In the genomic region with DNA sequence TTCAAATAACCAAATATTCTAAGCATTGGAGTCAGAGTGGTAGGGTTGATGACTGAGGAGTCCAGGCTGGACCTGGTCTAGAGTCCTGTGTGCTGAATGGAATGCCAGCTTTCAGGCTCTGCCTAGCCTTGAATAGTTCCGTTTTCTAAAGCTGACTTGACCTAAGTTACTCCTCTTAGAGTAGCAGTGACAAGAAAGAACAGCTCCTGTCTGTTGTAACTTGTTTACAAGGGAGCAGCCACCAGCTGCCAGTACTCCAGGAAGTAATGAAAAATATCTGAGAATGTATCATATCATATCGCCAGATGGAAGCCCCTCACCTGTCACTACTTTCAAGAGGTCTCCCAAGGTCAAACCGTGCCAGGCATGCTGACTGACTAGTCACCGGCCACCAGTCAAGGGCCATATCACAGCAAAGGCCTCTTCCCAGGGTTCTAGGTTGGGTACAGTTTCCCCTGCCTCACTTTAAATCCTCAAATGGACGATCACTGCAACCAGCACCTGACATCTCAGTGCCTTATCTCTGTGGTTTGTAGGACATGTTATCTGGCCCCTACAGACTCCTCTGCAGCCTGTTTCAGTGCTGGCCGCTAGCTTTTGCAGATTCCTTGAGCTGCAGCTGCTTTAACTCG, we compare ENCODE assay signal across 17 mouse cellular contexts. TPM values are rescaled to one million over a fixed set of nuclear protein-coding genes. Genes with fewer than 3 reads are reported as not detected.
DNase-seq lines count a peak whose midpoint lies in the region; ATAC-seq and TF ChIP-seq lines count a peak whose summit lies in the region.
"Had no signal": no experiment of that assay in that cellular context is flagged by ENCODE, and none has a peak within 500 bp of the region (broad histone marks: within the 10 kb centered on the region; RNA-seq: fewer than 3 reads in every experiment).

No protein-coding gene starts in this region.

- H3K4me2 ChIP-seq in kidney, postnatal 0 days (ENCODE audit: low read length) = no peak overlapping the region
- H3K4me2 ChIP-seq in kidney, embryonic 16.5 days (replicated peaks; ENCODE audit: low read depth, low read length) = no peak overlapping the region
- H3K4me2 ChIP-seq in liver, embryonic 14.5 days (ENCODE audit: low read depth) = no peak overlapping the region; the same call in none of the 2 replicates
- H3K4me2 ChIP-seq: hindbrain, embryonic 15.5 days; neural tube, embryonic 12.5 days had no signal

- no peak overlapping the region for H3K4me3 ChIP-seq in kidney, postnatal 0 days (replicated peaks; ENCODE audit: low read depth, low read length)
- no peak overlapping the region for H3K4me3 ChIP-seq in kidney, embryonic 16.5 days (ENCODE audit: low read length)
- no peak overlapping the region for H3K4me3 ChIP-seq in liver, embryonic 14.5 days (ENCODE audit: insufficient read depth in 1 of 2, low read depth in 2 of 2, low read length in 2 of 2)
- H3K4me3 ChIP-seq: hindbrain, embryonic 15.5 days; neural tube, embryonic 12.5 days had no signal

- H3K9me3 ChIP-seq in kidney, postnatal 0 days (replicated peaks; ENCODE audit: low read length) = no peaks in the 10 kb centered on the region
- H3K9me3 ChIP-seq in kidney, embryonic 16.5 days (ENCODE audit: low read length) = no peaks in the 10 kb centered on the region
- no peaks in the 10 kb centered on the region for H3K9me3 ChIP-seq in liver, embryonic 14.5 days (ENCODE audit: control insufficient read depth, low read length)
- H3K9me3 ChIP-seq: hindbrain, embryonic 15.5 days; neural tube, embryonic 12.5 days had no signal

- intact Hi-C loops in gastrocnemius, postnatal 14 days (cut with DNase I; ENCODE audit: low total_unique reads) = no loop called here
- intact Hi-C loops in gastrocnemius, postnatal 36 days (cut with DNase I) = loop anchor here (5.0 kb wide), 1 partner anchor 358 kb away; no protein-coding TSS in a partner anchor

- ATAC-seq in kidney, postnatal 0 days (replicated peaks; ENCODE audit: low FRiP score, low read depth) = 0 out of 2 replicates have a peak, but pooled peaks have one; percentile 25
- ATAC-seq in kidney, embryonic 16.5 days (ENCODE audit: low FRiP score, low TSS enrichment) = no peak
- ATAC-seq in common myeloid progenitor, adult 5-6 weeks (replicated peaks; ENCODE audit: low read depth, poor library complexity, severe bottlenecking) = peak; percentile 62
- peak; percentile 61 for ATAC-seq in liver, embryonic 14.5 days (ENCODE audit: insufficient read depth)

- H3K4me1 ChIP-seq in kidney, postnatal 0 days (replicated peaks; ENCODE audit: insufficient read depth, low read length) = no peaks in the 10 kb centered on the region
- no peaks in the 10 kb centered on the region for H3K4me1 ChIP-seq in kidney, embryonic 16.5 days (ENCODE audit: insufficient read depth, low read length)
- peaks cover 25 to 59% of the 10 kb centered on the region in 2 experiments for H3K4me1 ChIP-seq in liver, embryonic 14.5 days (replicated peaks; ENCODE audit: control insufficient read depth in 2 of 2, insufficient read depth in 2 of 2, low read length in 1 of 2)
- H3K4me1 ChIP-seq: hindbrain, embryonic 15.5 days; neural tube, embryonic 12.5 days had no signal

- no peak for DNase-seq in kidney, postnatal 0 days (ENCODE audit: low spot score)
- peak; percentile 34 to 45 (median 35) for DNase-seq in liver, embryonic 14.5 days (ENCODE audit: low read depth in 3 of 3, low spot score in 3 of 3)
- DNase-seq in thymus, postnatal 25 days = peak; percentile 49
- no peak for DNase-seq in gastrocnemius, postnatal 14 days
- no peak for DNase-seq in gastrocnemius, postnatal 36 days
- no peak for DNase-seq in spleen, adult 18-20 months
- DNase-seq: adrenal gland, postnatal 14 days; B cell, adult 2 months; cerebellum, postnatal 14 days; kidney, adult 2 months; kidney, postnatal 4 days; lung, adult 18-20 months; right cerebral cortex, postnatal 25 days had no signal

- TF ChIP-seq CTCF in kidney, postnatal 0 days (IDR thresholded peaks at IDR 0.05; ENCODE audit: low read depth) = no peak
- no peak for TF ChIP-seq CTCF in liver, embryonic 14.5 days (IDR thresholded peaks at IDR 0.05; ENCODE audit: low read depth)

- no peak overlapping the region for H3K9ac ChIP-seq in kidney, postnatal 0 days (ENCODE audit: low read depth, low read length)
- no peak overlapping the region for H3K9ac ChIP-seq in kidney, embryonic 16.5 days (replicated peaks; ENCODE audit: low read length)
- H3K9ac ChIP-seq in liver, embryonic 14.5 days (replicated peaks) = no peak overlapping the region
- H3K9ac ChIP-seq: hindbrain, embryonic 15.5 days; neural tube, embryonic 12.5 days had no signal

- no peaks in the 10 kb centered on the region for H3K27me3 ChIP-seq in kidney, postnatal 0 days (ENCODE audit: insufficient read depth, low read length)
- no peaks in the 10 kb centered on the region for H3K27me3 ChIP-seq in kidney, embryonic 16.5 days (ENCODE audit: insufficient read depth, low read length)
- no peaks in the 10 kb centered on the region for H3K27me3 ChIP-seq in liver, embryonic 14.5 days (ENCODE audit: control insufficient read depth, insufficient read depth, low read length)
- H3K27me3 ChIP-seq: hindbrain, embryonic 15.5 days; neural tube, embryonic 12.5 days had no signal

- H3K27ac ChIP-seq in kidney, postnatal 0 days = no peak overlapping the region
- H3K27ac ChIP-seq in kidney, embryonic 16.5 days (ENCODE audit: low read length) = no peak overlapping the region
- no peak overlapping the region for H3K27ac ChIP-seq in liver, embryonic 14.5 days
- H3K27ac ChIP-seq: hindbrain, embryonic 15.5 days; neural tube, embryonic 12.5 days had no signal

- H3K36me3 ChIP-seq in kidney, postnatal 0 days (ENCODE audit: insufficient read depth, low read length) = no peaks in the 10 kb centered on the region
- no peaks in the 10 kb centered on the region for H3K36me3 ChIP-seq in kidney, embryonic 16.5 days (ENCODE audit: insufficient read depth, low read length)
- no peaks in the 10 kb centered on the region for H3K36me3 ChIP-seq in liver, embryonic 14.5 days (replicated peaks; ENCODE audit: control insufficient read depth, insufficient read depth, low read depth)
- H3K36me3 ChIP-seq: hindbrain, embryonic 15.5 days; neural tube, embryonic 12.5 days had no signal

- TF ChIP-seq EP300 in liver, embryonic 14.5 days (IDR thresholded peaks at IDR 0.05; ENCODE audit: low read depth) = peak; percentile 81

- WGBS in kidney, postnatal 0 days = 76% methylated on average over 7 of the region's 7 CpGs
- WGBS in kidney, embryonic 16.5 days = 77% methylated on average over 7 of the region's 7 CpGs
- WGBS in liver, embryonic 14.5 days (ENCODE audit: insufficient replicate concordance) = 10% methylated on average over 7 of the region's 7 CpGs

RNA-seq across cellular contexts. Expression of a gene that starts 51.2 kb away (rescaled TPM):
- polyA plus RNA-seq in kidney, postnatal 0 days (2015; fragmentation: Nextera tagmentation; extraction: Ambion mirVana) = 20.7 and 22.5 TPM in 2 replicates
- 8.2 and 13.2 TPM in 2 replicates for polyA plus RNA-seq in kidney, embryonic 16.5 days (2015; fragmentation: Nextera tagmentation; extraction: Ambion mirVana)
- 3.8 and 8.8 TPM in 2 replicates for total RNA-seq in common myeloid progenitor, adult 5-6 weeks (2017)
- polyA plus RNA-seq in liver, embryonic 14.5 days (2012; rRNA removed) = 2.2 and 2.3 TPM in 2 replicates
- polyA plus RNA-seq in liver, embryonic 14.5 days (2014; fragmentation: Nextera tagmentation; extraction: Ambion mirVana) = 3.6 and 4.1 TPM in 2 replicates
- 1 to 10 TPM; 4.4 to 5.7 TPM for total RNA-seq in gastrocnemius, postnatal 14 days (2021)
- 1 to 10 TPM; 1.2 to 5.8 TPM for total RNA-seq in gastrocnemius, postnatal 36 days (2021)

Comparison
In these comparisons a context has a peak if more than half of its experiments do, and no peak if none do; other contexts are left out.
1. DNase-seq: peak in liver, embryonic 14.5 days (3 of 3) and thymus, postnatal 25 days (single experiment); none in kidney, postnatal 0 days (single experiment), gastrocnemius, postnatal 14 days (single experiment), gastrocnemius, postnatal 36 days (0 of 2) and spleen, adult 18-20 months (0 of 2).